Mouse (Mus musculus) ZHBTc4 (cell line): ENCODE measurements around the gene Lrch3.
"Not testable (repeated sequence)": the region's sequence is repeated elsewhere in the genome, so short reads cannot be mapped to it uniquely, and the experiment has no call there.

Experiments
- DNase-seq: peaks from one replicate; pipeline ENCODE4 v3.0.0-alpha.2; 2011; ENCODE audit warnings: low read depth, low spot score

Gene Lrch3

DNA sequence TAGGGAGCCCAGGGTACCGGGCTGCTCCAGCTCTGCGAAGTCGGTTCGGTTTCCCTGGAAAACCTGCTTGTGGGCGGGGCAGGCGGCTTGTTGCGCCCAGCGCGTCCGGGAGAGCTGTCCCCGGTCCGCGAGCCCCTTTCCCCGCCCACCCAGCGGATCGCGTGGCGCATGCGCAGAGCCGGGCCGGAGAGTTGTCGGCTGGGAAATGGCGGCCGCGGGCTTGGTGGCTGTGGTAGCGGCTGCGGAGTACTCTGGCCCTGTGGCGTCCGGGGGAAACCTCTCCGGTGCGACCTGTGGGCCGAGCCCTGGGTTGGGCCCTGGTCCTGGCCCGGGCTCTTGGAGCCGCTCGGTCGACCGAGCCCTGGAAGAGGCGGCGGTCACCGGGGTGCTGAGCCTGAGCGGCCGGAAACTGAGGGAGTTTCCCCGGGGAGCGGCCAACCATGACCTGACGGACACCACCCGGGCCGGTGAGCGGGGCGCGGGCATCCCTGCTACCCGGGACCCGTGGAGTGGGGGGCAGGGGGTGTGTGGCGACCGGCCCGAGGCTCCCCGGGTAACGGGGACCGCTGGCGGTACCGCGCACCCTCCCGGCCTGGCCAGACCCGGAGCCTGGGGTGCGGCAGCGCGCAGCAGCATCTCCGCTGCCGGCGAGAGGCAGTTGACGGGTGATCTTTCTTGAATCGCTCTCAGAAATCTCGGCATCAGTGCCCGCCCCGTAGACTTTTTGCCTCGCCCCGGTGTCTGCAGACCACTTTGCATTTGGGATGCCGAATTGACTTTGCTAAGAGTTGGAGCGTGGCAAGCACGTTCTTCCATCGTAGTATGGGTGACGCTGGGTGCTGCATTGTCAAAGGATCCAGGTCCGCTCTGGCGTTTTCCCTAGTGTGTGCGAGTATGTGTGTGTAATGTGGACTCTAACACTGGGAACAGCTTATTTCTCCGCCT lies at the start of gene Lrch3:
Gene Lrch3 (plus strand): TSS at position 164 of the 945 bp plus-strand sequence.
- peak; percentile 96 for DNase-seq

DNA sequence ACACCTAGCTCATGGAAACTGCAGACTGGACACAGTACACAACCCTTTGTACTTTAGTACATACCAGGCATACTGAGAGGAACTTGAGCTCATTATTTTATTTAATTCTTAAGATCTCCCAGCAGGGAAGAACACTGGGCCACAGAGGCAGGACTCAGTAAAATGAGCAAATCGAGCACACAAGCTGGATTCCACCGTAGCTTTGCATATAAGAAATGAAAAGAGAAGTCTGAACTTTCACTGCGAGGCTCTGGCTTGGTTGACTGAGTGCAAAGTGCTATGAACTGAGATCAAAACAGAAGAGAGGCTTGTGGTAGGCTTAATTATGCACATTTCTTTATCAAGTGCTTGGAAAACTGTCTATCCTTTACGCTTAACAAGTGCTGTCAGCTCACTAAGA lies 48.5 kb upstream of the Lrch3 start:
- no peak for DNase-seq

DNA sequence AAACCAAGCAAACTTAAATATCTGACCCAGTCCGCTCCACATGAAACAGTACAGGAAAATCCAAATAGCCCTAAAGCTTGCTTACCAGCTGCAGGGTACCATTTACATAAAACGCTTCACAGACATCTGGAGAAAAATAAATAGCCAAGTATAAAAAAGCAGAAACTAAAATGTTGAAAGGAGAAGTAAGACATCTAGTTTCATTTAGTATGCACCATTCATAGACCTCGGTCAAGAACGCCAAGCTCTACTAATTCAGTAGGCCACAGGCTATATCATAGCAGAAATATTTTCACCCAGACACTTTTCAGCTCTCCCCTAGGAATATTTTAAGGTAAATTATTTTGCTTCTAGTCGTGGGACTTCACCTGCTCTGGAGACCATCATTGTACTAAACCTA lies 47.2 kb upstream of the Lrch3 start:
- no peak for DNase-seq

DNA sequence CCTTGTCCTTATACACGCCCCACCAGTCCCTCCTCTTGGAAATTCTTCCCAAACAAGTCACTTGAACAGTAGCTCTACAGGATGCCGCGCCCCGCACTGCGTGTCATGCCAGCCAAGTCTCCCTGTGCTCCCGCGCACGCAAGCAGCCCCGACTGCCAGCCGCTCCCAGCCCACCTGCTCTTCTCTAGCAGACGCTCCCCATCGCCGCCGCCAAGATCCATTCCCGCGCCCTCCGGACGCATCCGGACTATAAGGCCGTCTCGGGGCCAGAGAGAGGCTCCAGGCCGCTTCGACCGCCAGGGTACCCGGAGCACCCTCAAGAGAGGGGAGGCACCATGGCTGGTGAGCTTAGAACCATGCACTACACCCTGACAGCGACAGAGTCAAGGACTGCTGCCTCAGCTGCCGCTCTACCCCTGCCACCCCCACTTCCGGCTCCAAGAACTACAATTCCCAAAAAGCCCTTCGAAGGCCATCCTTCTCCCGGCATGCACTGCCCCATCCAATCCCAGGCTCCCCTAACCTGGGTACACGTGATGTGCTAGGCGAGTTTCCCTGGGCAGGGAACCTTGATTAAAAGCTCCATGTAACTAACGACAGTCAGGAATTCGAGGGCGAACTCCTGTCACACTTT lies 45.9 kb upstream of the Lrch3 start:
- peak; percentile 95 for DNase-seq

DNA sequence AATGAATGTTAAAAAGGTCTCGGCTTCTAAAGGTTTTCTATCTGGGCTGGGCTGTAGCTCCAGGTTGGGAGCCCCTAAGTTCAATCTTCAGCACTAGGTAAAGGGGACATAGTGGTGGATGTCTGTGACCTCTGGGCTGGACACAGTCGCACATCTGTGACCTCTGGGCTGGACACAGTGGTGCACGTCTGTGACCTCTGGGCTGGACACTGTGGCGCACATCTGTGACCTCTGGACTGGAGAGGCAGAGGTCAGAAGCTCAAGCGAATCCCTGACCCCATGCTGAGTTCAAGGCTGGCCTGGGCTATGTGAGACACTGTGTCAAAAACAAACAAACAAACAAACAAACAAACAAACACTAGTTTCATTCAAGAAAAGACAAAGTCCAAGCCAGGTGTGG lies 43.7 kb upstream of the Lrch3 start:
- no peak for DNase-seq

DNA sequence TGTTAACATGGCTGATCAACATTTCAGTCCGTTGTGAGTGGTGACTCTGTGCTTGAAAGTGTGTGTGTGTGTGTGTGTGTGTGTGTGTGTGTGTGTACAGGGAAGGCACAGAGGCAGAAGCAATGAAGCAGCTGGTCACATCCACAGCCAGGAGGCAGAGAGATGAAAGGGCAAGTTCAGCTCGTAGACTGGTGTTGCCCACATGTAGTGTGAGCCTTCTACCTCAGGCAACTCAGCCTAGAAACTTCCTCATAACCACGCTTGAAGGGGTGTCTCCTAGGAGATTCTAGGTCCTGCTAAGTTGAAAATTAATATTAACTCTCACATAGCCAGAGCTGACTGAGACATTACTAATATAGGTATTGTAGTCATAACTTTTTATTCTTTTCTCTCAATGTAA lies 40.5 kb upstream of the Lrch3 start:
- DNase-seq = no peak

DNA sequence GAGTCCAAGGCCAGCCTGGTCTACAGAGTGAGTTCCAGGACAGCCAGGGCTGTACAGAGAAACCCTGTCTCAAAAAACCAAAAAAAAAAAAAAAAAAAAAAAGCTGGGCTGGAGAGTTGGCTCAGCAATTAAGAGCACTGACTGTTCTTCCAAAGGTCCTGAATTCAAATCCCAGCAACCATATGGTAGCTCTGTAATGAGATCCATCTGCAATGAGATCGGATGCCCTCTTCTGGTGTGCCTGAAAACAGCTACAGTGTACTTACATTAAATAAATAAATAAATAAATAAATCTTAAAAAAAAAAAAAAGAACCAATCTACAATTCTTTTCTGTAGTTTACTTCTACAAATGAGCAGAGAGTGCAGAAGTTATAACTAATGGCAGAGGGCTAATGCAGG lies 38.6 kb upstream of the Lrch3 start:
- not testable (repeated sequence) for DNase-seq

DNA sequence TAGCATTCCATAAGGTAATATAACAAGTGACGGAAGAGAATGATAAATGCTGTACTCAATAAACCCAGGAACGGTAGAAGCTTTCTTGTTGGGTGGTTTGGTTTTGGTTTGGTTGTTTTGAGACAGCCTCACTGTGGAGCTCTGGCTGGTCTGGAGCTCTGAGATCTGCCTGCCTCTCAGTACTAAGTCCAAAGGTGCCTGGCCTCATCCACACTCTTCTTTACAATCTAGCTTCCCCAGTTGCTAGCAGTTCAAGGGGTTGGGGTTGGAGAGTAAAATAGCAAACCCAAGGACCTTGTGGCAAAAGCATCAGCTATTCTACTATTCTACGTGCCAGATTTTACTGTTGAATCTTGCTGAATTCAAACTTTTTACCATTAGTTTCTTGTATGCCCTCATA lies 38.1 kb upstream of the Lrch3 start:
- DNase-seq = no peak

DNA sequence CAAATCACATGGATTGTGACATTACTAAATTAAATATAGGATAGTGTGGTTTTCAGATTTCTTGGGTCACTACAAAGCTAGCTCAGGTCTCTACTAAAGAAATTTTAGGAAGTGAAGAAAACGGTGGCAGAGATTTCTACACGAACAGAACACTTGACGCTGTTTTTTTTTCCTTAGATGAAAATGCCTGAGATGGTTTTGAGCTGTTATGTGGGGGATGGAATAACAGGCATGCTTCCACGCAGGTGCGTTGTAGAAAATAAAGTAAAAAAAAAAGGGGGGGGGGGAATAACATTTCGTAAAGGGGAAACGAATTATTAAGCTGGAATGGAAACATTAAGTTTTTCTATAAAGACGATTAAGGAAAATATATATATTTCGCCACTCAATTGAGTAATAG lies 37.1 kb upstream of the Lrch3 start:
- DNase-seq = no peak

DNA sequence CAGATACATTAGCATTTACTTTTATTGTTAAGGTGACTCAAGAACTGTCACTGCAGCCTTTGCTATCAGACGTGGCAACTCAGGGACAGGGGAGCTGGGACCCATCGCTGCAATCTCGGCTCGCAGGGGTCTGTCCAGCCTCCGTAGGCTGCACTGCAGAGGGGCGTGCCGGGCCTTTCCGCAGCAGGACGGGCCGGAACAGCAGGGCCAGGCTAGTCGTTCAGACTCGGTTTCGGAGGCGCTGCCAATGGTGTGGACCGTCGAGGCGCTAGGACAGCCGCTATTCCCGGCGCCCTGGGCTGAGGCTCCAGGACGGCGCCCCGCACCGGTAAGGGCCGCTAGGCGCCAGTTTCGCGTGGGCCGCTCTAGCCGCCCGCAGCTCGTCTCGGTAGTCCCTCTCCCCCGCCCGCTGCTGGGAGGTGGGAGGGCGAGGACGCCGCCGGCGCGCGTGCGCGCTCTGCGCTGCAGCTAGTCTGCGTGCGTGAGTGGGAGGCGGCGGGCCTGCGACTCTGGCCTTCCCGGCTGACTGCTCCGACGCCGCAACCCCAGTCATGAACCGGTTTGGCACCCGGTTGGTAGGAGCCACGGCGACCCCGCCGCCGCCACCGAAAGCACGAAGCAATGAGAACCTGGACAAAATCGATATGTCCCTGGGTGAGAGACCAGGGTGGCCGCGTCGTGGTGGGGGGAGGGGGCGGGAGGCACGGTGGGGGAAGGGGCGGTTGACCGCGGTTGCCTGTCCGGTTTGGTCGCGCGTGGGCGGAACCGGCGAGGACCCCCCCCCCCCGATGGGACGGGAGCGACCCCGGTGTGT lies 36.4 kb upstream of the Lrch3 start, which contains the start of the genes Fyttd1 and Rubcn:
Gene Fyttd1 (plus strand): TSS at position 158 of the 814 bp plus-strand sequence.
Gene Rubcn (minus strand): TSS at position 424 of the 814 bp plus-strand sequence.
- peak; percentile 99 for DNase-seq

DNA sequence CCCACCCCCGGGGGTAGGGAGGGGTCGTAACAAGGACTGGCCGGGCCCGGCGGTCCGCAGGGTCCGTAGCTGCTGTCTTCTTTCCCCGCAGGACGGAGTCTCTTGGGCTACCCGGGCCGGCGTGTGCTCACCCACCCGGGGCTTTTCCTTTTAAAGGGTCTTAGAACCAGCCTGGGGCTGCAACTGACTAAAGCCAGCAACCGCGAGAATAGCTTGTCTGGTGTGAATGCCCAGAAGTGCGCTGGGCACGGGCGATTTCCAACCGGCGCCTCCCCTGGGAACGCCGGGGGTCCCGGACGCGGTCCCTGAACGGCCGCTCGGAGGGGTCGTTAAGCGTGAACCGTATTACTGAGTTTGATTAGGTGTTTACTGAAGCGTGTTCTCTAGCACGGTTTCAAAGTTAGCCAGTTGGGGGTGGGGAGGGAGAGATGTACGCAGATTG lies 35.7 kb upstream of the Lrch3 start:
- DNase-seq = peak; percentile 16

DNA sequence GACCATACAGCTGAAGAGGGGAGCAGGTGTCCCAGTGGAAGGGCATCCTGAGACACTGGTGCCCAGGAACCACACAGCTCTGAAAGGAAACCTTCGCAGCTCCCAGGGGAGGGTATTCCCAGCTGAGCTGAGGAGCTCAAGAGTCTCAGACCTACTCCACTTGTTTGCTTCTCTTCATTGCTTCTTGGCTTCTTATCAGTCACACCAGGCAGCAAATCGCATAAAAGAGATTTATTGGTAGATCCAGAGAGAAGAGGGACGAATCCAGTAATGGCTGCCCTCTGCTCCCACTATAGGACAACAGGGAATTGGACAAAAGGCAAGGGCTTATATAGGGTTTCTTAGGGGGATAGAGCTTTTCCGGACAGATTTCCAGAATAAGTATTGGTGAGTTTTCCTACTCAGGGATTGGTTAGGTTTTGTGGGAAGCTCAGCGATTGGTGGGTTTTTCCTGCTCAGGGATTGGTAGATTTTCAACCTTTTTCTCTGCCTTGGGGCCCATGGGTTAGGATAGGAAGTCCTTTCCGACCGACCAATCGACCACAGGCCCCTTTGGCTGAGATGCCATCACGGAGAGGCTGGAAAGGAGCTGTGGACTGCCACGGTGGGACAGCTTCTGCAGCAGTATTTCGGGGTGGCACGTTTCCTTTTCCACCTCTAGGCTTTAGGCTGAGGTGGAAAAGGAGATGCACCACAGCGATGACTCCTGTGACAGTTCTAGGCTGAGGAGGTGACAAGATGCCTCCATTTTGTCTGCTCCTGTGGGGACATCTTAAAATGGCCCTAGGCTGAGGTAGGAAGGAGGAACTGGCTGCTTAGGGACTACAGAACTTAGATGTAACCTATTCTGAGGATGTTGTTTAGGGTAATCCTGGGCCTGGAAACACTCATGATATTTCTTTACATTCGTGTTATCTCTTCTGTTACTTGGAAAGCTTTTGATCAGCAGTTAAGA lies 34.7 kb upstream of the Lrch3 start:
- peak; percentile 70 for DNase-seq

DNA sequence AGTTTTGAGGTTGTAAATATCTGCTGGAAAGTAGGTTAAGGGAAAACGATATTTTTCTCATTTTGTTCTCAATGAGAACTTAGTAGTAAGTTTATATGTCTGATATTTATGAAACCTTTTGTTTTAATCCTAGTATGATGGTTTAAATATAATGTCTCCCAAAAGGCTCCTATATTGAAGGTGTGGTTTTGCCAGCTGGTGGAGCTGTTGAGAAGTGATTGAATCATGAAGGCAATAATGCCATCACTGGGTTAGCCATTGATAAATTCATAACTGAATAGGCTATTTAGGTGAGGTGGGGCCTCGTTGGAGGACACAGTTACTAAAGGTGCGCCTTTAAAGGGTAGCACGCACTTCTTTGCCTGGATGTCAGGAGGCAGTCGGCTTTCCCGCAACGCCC lies 32.4 kb upstream of the Lrch3 start:
- no peak for DNase-seq

DNA sequence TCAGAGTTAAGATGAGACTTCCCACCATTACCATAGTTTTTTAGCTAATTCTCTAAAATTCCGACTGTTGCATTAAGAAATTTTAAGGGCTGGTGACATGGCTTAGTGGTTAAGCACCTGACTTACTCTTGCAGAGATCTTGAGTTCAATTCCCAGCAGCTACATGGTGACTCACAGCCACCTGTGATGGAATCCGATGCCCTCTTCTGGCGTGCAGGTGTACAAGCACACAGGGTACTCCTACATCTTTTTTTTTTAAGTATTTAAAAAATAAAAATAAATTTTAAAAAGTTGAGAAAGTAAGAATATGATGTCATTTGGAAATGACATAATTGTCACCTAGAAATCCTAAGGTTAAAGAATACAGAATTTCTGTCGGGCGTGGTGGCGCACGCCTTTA lies 25.9 kb upstream of the Lrch3 start:
- DNase-seq = peak; percentile 54

DNA sequence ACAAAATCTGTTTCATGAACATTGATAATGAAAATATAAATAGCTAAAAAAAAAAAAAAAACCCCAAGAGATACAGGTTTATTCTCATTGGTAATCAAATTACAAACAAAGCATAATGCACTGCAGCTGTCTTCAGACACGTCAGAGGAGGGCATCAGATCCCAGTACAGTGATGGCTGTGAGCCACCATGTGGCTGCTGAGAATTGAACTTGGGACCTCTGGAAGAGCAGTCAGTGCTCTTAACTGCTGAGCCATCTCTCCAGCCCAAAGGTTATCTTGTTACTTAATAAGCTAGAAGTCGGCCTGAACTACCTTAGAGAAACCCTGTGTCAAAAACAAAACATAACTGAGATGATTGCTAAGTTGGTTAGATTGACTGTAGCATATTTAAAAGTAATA lies 24.0 kb upstream of the Lrch3 start:
- no peak for DNase-seq

DNA sequence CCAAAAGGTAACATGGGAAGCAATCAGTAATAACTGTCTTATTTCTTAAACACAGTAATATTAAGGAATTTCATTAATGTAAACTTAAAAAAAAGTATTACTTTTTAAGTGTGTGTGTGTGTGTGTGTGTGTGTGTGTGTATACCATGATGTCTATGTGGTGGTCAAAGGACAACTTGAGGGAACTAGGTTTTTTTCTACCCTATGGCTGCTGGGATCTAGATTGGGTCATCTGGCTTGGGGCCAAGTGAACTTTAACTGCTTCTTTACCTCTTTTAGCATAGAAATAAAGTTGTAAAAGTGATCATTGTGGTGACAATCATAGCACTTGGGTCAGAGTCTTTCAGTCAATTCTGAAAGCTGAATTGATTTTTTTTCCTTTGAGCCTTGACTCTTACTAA lies 17.8 kb upstream of the Lrch3 start:
- no peak for DNase-seq

DNA sequence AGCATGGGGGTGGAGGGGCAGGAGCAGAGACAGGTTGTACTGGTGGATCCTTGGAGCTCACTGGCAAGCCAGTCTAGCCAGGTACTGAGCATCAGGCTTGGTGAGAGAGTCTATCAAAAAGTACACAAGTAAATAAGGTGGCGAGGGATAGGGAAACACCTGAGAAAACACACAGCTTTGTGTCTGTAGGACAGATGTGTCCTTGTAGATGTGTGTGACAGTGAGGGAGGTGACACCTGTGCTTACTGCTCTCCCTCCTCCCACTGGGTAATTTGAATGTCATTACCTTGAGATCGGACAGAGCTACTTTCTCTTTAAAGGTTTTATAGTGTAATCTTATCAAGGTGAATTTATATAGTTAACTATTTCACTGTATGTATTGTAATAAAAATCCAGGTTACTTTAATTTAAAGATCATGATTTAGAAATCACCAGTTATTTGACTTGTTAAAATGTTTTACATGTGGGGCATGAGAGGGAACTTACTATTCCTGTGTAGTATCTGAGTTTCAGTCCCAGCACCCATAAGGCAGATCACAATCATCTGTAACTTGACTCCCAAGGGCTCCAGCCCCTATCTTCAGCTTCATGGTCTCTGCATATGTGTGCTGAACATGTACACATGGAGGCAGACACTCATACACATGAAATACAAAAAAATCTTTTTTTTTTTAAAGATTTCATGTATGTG lies 12.4 kb upstream of the Lrch3 start:
- DNase-seq = no peak

DNA sequence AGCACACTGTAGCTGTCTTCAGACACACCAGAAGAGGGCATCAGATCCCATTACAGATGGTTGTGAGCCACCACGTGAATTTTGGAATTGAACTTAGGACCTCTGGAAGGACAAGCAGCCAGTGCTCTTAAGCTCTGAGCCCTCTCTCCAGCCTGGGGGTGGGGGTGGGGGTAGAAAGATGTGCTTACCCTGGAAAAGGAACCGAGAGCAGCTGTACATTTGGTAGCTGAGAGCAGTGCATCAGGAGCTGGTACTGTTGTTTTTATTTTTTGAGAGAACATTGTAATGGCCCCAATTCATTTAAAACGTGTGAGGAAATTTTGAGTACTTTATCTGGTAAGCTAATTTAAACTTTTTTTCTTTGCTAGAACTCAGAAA lies 11.9 kb upstream of the Lrch3 start:
- no peak for DNase-seq

DNA sequence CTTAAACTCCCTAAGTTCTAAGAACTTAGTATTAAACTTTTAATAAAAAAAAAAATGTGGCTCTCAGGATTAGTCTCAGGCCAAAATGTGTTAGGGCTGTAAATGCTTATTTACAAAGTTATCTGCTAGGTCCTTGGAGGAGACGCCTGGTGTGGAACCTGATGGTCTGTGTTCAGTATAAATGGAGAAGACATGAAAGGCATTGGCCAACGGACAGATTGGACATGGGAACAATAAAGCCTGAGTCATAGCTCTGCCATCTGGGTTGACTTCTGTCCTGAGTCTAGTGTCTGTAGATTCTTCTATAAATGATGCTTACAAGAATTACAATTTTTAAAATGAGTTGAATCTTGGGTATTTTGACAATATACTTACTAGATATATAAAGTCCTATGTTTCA lies 7.7 kb upstream of the Lrch3 start:
- DNase-seq = no peak

DNA sequence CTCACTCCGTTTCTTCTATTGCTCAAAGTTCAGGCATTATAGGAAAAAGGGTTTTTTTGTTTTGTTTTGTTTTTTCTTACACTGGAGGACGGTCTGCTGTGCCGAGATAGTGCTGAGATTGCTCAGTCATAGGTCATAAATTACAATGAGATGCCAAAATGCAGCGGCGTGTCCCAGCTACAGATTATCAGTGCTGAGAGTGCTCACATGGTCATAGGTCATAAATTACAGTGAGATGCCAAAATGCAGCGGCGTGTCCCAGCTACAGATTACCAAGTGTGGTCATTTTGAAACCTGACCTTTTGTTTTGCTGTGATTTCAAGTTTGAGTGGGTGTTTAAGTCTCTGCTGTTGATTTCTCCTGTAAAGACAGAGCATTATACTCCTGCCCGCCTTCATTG lies 7.2 kb upstream of the Lrch3 start:
- DNase-seq = no peak
